Mouse (Mus musculus): ENCODE data around the gene Gm16223. TPM values are rescaled to one million over a fixed set of nuclear protein-coding genes. Genes with fewer than 3 reads are reported as not detected.

Gene Gm16223
- 0.07 TPM for polyA plus RNA-seq (2017; shearing (Covaris generic))

GRCm38 (mm10) chr5:42067476-42068187, at the start of gene Gm16223:
Gene Gm16223, plus strand, starts transcription at chr5:42067960.

Other genes starting within 250 kb of the Gm16223 start
- gene Bod1l, start 223.6 kb upstream of the Gm16223 start, polyA plus RNA-seq (2017; shearing (Covaris generic)) = 62.2 TPM